Mouse (Mus musculus): ENCODE data around the gene Ednrb.
"Not testable (repeated sequence)": the region's sequence is repeated elsewhere in the genome, so short reads cannot be mapped to it uniquely, and the experiment has no call there.

The Ednrb gene

GRCm38 (mm10) chr14:103823501-103823900, 20.7 kb downstream of the Ednrb start:
- DNase-seq (ENCODE audit: low read depth, low spot score): no peak

DNA sequence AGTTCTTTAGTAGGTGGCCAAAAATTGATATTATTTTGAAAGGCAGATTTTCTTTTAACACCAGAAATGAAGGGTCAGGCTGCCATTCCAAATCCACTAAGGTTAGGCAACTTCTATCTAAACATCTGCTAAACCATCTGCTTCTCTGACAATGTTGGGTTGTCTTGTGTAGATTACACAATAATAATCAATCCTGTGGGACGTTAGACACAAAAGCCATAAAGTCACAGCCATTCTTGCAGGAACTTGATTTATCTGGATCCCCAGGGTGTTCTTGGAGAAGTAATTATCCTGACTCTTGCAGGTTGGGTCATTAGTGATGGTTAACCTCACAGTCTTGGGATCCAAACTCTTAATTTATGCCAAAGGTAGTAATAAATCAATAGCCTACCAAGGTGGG, 21.6 kb downstream of the Ednrb start:
- no peak for DNase-seq (ENCODE audit: low read depth, low spot score)

GRCm38 (mm10) chr14:103816637-103817308, 27.4 kb downstream of the Ednrb start:
- DNase-seq (ENCODE audit: low read depth, low spot score): no peak

GRCm38 (mm10) chr14:103815542-103815941, 28.7 kb downstream of the Ednrb start:
- DNase-seq (ENCODE audit: low read depth, low spot score): no peak

GRCm38 (mm10) chr14:103814015-103814691, 30.0 kb downstream of the Ednrb start:
- no peak for DNase-seq (ENCODE audit: low read depth, low spot score)

DNA sequence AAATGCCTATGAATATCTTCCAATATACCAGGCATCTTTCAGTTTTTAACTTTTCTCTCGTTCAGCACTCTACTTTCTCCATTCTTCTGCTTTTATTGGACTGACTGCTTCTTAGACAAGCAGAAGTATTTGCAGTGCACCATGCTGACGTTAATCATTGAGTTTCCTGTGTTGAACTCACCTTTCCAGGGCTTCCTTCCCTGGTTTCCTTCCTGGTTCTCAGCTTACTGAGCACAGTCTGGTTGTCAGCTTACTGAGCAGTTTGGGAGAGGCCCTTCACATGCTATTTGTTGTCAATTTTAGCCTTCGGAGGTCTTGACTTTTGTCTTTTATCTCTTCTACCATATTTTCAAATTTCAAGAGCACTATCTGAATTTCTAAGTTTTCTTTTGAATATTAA, 31.0 kb downstream of the Ednrb start:
- DNase-seq (ENCODE audit: low read depth, low spot score): no peak

GRCm38 (mm10) chr14:103811291-103811690, 32.9 kb downstream of the Ednrb start:
- no peak for DNase-seq (ENCODE audit: low read depth, low spot score)

GRCm38 (mm10) chr14:103803907-103804659, 40.1 kb downstream of the Ednrb start:
- DNase-seq (ENCODE audit: low read depth, low spot score): no peak

DNA sequence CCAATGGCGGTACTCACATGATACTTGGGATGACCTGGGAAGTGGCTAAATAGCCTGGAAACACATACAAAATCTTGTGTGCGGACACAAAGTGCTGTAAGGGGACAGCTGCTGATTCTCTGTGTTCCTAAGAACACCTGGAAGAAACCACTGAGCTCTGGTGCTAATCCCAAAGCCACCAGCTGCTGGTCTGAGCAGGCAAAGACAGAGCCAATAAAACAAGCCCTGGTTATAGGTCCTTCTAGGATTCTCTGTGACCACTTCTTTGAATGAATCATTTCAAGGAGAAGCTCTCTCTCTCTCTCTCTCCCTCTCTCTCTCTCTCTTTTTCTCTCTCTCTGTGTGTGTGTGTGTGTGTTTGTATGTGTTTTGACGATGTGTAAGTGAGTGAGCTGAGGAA, 47.1 kb downstream of the Ednrb start:
- no peak for DNase-seq (ENCODE audit: low read depth, low spot score)

DNA sequence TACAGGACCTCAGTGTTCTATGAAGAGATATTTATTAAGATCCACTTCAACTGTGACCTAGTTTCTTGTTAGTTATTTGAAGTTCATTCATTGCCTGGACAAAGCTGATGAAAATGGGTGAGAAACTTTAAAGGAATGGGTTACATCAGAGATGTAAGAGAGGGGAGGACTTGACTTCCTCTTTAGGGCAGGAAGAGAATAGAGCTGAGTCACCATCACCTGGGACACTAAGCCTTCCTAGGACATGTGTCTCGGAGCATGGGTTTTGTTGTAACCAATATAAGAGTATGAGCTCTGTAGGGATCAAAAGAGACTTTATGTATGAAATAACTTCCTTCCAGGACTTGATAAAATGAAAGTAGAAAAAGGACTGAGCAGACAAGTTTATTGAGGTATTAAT, 48.6 kb downstream of the Ednrb start:
- no peak for DNase-seq (ENCODE audit: low read depth, low spot score)

DNA sequence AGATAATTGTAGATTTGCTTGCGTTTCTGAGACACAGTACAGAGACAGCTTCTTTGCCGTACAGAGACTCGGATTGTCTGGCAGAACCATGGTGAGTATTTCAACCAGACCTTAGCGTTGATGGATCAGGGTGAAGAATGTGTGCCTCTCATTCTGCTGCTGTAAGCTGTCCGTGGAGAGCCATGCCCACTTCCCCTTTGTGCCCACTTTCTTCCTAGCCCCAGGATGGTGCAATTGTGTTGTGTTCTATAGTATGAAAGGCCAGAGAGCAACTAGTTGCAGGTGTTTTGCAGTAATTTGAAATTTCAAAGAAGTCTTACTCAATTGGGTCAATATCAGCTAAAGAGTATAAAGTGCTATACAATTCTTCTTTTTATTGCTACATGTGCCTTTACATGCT, 50.8 kb downstream of the Ednrb start:
- DNase-seq (ENCODE audit: low read depth, low spot score): no peak

DNA sequence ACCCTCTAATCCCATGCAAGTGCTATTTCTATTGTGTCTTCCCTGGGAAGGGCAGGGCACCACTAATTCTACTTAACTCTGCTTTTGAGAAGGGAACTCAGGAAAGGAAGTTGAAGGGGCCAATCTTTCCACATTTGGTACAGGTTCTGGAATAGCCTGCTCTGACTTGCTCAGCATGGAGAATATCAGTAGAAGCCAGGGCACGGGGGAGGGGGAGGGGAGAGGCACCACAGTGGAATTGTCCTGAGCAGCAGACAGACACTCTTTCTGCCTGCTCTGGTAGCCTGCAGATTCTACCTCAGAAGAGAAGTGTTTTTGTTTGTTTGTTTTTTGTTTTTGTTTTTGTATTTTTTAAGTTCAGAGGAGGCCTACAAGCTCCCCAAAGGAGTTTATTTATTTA, 51.5 kb downstream of the Ednrb start:
- no peak for DNase-seq (ENCODE audit: low read depth, low spot score)

DNA sequence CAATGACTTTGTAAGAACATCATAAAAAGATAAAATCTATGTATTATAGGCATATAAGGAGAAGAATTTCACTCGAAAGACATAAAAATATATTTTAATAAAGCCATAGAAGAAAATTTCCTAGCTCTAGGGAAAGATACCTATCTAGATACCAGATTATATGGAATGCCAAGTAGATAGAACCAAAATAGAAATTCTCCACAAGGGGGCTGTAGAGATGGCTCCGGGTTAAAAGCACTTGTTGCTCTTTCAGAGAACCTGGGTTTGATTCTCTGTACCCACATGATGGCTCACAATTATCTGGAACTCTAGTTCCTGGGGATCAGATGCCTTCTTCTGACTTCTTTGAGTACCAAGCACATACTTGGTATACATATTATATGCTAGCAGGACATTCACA, 56.7 kb downstream of the Ednrb start:
- DNase-seq (ENCODE audit: low read depth, low spot score): no peak

- no peak for DNase-seq (ENCODE audit: low read depth, low spot score)
These were observed 58.9 kb downstream of the Ednrb start for GRCm38 (mm10) chr14:103785096-103785965.

GRCm38 (mm10) chr14:103780336-103780735, 63.9 kb downstream of the Ednrb start:
- DNase-seq (ENCODE audit: low read depth, low spot score): not testable (repeated sequence)

- no peak for DNase-seq (ENCODE audit: low read depth, low spot score)
These were observed 64.9 kb downstream of the Ednrb start for GRCm38 (mm10) chr14:103779276-103779675.

- DNase-seq (ENCODE audit: low read depth, low spot score): no peak
These were observed 65.6 kb downstream of the Ednrb start for GRCm38 (mm10) chr14:103778533-103779151.

GRCm38 (mm10) chr14:103778009-103778431, 66.2 kb downstream of the Ednrb start:
- no peak for DNase-seq (ENCODE audit: low read depth, low spot score)

- DNase-seq (ENCODE audit: low read depth, low spot score): no peak
These were observed 66.8 kb downstream of the Ednrb start for GRCm38 (mm10) chr14:103777386-103777785.

GRCm38 (mm10) chr14:103769319-103770245, 74.6 kb downstream of the Ednrb start:
- no peak for DNase-seq (ENCODE audit: low read depth, low spot score)
